Mouse (Mus musculus): ENCODE measurements around the gene Zfp605.

- TF ChIP-seq CTCF (IDR thresholded peaks at IDR 0.05; ENCODE audit: control insufficient read depth, insufficient read depth, insufficient read length) (no peak), MYOG (IDR thresholded peaks at IDR 0.05; ENCODE audit: control insufficient read depth, extremely low read depth, insufficient read length) (no peak), CEBPB (IDR thresholded peaks at IDR 0.05; ENCODE audit: low read depth) (no peak), USF1 (IDR thresholded peaks at IDR 0.05; ENCODE audit: low read depth) (no peak), MAX (IDR thresholded peaks at IDR 0.05) (no peak), FOSL1 (IDR thresholded peaks at IDR 0.05; ENCODE audit: insufficient read depth, low read length, poor library complexity, severe bottlenecking) (no peak), MYOD1 (IDR thresholded peaks at IDR 0.05; ENCODE audit: control insufficient read depth, insufficient read length, low read depth) (no peak)
These were observed 26.9 kb upstream of the Zfp605 start for GRCm38 (mm10) chr5:110082961-110083360.

Data from C2C12 (cell line).